Mouse (Mus musculus) cerebellum, adult 9-10 months (tissue): ENCODE measurements around the gene Rev1.
A peak's percentile ranks its signal among the peaks of the same experiment; 100 is the strongest.

Experiments used
- DNase-seq: peaks from one replicate; pipeline ENCODE4 v3.0.0; 2022

Gene Rev1

DNA sequence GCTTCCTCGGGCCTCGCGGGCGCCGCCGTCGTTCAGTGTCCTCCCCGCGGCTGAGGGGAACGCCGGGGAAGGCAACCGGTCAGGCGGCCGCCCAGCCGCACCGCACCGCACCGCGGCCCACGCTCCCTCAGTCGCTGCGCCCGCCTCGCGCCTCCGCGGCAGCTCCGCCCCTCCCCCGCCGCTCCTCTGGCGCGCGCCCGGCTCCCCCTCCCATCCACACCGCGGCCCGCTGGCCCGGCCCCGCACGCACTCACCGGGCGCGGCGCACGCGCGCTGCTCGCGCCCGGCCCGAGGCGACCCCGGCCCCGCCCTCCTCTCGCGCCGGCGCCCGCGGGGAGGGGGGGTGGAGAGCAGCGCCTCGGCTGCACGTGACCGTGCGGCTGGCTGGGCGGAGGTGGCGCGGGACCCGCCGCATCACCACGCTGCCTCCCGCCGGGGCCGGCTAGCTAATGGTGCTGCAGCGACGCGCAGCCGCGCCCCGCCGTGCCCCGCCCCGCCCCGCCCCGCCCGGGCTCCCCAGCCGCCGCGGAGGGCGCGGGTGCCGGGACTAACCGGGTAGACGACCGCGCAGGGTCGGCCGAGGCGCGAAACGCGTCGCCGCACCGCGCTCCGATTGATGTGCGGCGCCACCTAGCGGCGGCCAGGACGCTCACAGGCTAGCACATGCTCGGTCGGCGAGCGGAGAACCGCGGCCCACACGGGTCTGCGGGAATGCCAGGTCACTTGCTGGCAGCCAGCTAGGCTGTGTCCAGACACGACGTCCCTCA lies at the start of gene Rev1:
Gene Rev1, minus strand, starts transcription at position 301 of the 767 bp plus-strand sequence.
- peak; percentile 97 for DNase-seq

DNA sequence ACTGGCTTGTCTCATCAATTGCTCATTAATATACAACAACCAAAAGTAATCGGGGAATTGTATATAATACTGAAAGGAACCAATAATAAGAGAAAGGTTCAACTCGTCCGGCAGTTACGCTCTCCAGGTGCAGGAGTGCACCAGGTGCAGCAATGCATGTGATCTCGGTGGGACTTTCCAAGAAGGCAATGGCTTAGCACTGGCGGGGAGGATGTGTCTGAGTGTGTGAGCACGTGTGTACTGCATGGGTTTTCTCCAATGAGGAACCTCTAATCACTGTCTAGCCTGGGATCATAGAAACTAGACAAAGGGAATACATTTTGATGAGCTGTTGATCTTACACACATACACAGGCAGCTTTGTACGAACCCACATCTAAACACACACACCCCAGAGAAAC lies 49.3 kb upstream of the Rev1 start:
- no peak for DNase-seq

DNA sequence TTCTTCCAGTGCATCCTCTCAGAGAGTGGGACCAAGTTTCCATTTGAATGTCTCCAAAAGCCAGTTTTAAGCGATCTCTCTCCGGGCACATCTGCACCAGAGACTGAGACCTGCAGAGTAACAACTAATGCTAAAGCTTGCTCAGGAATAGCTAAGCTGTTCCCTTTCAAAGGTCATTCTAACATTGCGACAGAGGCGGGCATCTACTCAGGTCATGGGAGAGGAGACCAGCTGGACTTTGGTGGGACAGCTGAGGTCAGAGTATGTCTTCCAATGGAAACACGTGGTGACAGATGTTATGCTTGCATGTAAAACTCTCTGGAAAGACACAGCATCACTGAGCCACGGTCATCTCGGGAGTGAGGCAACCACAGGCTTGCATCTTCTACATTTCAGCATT lies 46.5 kb upstream of the Rev1 start:
- DNase-seq, result no peak

DNA sequence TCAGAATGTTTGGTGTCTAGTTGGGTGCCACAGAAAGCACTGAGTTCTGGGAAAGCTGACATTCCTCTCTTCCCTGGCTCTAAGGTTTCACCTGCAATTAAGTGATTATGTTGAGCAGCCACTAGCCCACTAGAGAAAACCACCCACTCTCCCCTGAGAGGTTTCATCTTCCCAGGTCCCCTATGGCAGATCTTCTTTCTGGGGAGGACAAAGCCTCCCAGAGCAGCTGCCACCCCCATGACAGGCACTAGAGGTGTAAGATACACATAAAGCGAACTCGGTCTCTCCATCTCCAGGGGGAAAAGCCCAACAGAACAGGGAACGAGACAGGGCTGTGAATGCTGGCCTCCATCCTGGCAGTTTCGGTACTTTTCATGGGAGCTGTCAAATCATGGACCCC lies 42.3 kb upstream of the Rev1 start:
- no peak for DNase-seq

DNA sequence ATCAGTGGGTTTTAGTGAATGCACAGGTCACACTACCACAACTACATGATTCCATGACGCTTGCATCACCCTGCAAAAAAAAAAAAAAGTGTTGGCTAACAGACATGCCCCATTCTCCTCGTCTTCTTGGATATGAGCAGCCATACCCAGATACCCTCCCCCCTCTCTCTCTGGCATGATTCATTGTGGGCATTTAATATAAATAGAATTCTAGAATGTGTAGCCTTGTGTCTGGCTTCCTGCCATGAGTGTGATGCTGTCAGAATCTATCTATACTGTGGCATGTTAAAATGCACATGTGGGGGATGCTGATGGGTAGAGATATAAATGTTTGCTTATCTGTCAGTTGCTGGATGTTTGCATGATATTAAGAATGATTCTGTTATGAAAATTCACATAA lies 36.1 kb upstream of the Rev1 start:
- DNase-seq, result no peak

DNA sequence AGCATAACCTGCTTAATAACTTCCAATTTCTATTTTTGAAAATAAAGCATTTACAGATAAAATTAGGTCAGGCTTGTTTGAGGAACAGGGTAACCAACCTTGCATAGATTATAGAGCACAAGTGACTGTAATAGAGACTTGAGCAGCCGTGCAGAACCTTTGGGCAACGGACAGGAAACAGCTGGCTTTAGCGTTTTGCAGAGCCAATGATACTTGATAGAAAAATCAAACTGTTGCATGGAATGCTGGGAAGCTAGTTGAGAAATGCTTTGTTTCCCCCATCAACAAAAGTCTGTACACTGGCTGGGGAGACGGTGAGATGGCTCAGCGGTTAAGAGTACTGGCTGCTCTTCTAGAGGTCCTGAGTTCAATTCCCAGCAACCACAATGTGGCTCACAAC lies 20.5 kb upstream of the Rev1 start:
- no peak for DNase-seq

DNA sequence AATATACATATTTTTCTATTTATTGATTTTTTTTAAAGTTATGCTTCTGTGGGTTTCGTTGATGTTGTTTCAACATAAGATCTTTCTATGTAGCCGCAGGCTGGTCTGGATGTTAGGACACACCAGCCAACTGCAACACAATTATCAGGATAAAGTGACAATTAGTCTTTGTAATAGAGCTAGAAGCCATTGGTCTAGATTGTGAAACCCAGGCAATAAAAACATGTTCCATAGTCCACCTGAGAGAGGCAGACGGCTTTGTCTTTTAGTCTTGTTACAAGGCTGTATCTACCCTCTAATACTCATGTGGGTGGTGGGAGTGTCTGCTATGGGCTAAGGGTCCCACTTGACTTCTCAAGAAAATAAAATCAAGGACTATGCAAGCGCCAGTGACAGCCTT lies 16.4 kb upstream of the Rev1 start:
- DNase-seq, result no peak

DNA sequence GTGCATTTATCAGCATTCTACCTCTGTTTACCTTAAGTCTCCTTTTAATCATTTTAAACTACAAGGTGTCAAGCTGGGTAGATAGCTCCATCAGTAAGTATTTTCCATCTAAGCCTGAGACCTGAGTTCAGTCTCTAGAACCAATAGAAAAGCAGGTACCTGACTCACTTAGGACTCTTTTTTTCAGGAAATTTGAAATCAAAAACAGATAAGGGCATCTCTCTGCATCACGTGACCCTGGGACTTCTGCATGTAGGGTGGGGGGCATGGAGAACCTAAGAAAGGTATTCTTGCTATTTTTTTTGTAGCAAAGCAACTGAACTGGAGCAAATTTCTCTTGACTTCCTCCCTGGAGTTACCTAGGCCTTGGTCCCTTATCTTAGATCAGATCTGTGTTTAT lies 11.8 kb upstream of the Rev1 start:
- no peak for DNase-seq

DNA sequence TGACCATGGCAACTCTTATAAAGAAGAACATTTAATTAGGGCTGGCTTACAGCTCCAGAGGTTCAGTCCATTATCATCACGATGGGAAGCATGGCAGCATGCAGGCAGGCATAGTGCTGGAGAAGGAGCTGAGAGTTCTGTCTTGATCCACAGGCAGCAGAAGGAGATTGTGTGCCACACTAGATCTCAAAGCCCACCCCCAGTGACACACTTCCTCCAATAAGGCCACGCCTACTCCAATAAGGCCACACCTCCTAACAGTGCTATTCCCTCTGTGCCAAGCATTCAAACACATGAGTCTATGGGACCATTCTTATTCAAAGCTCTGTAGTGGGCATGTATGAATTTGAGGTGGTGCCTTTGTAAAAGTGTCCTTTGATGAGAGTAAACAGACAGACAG lies 11.3 kb upstream of the Rev1 start:
- DNase-seq, result no peak

DNA sequence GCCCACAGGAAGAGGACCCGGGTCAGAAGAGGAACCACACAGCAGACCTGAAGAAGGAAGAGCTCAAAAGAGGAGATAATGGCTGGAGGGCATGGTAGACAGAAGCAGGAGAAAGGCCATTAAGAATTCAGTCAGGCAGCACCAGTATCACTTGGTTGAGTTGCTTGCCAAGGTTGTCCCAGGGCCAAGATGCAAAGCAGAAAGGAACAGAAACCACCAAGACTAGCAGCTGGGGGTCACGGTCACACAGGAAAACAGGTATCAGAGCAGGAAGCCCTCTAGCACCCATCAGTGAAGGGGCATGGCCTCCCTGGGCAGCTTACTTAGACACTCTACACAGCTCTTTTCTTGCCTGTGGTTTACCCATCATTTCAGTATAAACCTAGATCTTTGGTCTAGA lies 9.8 kb upstream of the Rev1 start:
- no peak for DNase-seq

DNA sequence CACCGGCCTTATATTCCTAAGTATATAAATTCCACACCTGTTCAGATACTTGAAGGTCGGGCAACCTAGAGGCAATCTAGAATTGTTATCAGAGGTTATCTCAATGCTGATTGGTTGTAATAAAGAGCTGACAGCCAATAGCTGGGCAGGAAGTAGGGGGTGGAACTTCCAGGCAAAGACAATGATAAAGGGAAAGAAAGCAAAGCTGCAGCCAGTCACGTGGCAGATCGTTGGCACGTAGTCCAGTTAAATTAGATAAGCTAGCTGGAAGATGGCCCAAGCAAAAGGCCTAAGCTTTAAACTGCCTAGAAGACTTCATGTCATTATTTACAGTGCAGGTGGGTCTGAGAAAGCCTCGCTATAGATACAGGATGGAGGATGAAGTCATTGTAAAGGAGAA lies 3.3 kb upstream of the Rev1 start:
- DNase-seq, result peak; percentile 17

DNA sequence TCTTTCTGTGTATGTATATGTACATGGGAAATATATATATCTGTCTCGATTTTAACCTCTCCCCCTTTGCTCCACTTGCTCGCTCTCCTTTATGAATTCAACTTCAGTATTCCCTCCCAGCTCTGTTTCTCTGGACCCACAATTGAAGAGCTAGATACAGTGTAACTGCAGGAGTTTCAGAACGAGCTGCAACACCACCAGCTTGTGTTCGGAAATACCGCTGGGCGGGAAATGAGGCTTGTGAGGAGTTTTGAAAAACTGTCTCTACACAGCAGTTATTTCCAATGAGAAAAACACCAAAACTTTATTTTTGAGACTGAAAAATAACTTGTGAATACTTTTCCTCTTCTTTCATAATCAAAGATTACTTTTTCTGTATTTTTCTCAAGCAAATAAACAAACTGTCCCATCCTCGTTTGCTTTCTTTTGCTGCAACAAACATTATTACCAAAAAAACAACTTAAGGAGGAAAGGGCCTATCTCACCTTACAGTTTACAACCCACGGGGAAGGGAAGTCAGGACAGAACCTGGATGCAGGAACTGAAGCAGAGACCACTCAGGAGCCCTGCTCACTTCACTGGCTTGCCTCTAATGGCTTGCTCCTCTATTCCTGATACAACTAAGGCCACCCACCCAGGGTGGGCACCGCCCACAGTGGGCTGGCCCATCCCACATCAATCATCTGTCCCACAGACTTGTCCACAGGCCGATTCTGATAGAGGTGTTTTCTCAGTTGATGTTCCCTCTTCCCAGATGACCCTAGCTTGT lies 1.3 kb upstream of the Rev1 start:
- DNase-seq, result peak; percentile 49

DNA sequence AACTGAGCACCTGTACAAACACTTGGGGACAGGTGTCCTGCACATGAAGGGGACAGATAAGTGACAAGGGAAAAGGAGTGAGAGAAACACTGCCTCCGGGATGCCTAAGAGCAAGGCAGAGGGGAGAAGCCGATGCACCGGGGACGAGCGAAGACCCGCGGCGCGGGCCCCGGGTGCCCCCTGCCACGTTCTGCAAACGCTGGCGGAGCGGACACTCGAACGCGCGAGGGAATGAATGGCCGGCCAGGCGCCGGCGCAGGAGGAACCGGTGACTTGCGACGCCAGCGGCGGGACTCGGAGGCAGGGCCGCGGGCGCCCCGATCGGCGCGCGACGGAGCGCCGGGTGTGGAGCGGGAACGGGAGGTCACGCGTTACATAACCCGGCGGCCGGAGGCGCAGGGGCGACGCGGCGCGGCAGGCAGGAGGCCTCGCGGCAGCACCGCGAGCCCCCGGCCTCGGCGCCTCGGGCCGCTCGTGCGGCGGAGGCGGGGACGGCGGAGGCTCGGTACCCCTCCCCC lies 623 bp downstream of the Rev1 start:
- peak; percentile 68 for DNase-seq

DNA sequence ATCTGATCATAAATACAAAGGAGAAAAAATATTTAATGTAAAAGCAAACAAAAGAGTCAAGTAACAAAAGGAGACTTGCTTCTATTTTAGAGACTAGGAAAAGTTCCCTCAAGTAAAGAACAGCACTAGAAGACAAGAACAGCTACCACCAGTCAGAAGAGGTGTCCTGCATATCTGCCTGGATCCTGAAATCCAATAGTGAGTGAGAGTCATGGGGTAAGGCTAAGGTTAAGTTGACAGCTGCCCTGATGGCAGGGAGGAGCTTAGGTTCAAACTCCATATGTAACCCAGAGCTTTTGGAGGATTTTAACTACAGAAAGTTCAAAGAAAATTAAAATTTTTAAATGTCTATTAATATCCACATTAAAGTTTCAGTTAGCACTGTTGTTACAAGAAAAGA lies 2.6 kb downstream of the Rev1 start:
- DNase-seq, result no peak

DNA sequence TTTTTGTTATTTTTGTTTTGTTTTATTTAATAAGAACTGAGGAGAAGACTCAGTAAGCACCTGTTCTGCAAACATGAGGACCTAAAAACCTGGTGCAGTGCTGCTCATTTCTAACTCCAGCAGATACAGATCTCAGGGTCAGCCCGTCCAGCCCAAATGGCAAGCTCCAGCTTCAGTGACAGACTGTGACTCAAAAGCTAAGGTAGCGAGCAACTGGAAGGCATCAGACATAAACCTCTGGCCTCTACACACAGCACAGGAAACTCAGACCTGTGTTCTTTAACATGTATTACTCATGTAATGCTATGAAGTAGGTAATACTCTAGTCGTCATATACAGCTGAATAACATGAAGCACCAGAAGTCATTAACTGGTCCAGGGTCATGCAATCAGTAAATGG lies 3.2 kb downstream of the Rev1 start:
- no peak for DNase-seq

DNA sequence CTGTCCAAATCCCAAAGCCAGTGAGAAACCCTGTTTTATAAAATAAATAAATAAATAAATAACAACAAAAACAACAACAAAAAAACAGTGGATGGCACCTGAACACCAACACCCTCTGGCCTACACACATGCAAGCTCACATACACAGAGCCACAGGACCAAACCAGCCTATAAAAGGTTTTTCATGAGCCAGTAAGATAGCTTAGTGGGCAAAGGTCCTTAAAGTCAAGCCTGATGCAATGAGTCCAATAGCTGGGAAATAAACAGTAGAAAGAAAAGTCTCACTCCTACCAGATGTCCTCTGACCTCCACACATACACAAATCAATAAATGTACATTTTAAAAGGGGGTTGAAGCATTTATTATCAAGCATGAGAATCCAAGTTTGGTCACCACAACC lies 5.3 kb downstream of the Rev1 start:
- DNase-seq, result no peak

DNA sequence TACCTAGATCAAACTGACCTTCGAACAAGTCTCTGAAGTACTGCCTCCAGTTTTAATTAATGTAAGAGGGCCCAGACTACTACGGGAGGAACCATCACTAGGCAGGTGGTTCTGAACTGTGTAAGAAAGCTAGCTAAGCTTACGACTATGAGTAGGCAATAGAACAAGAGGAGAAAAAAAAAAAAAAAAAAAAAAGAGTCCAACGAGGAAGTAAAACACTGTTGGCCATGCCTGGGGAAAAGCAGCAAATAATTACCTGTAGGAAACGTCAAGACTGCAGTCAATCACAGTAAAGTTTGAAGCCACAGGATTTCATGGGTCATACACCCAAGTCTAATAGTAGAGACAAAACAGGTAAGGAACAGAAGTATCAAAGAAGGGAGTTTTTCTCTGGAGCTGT lies 8.7 kb downstream of the Rev1 start:
- DNase-seq, result no peak

DNA sequence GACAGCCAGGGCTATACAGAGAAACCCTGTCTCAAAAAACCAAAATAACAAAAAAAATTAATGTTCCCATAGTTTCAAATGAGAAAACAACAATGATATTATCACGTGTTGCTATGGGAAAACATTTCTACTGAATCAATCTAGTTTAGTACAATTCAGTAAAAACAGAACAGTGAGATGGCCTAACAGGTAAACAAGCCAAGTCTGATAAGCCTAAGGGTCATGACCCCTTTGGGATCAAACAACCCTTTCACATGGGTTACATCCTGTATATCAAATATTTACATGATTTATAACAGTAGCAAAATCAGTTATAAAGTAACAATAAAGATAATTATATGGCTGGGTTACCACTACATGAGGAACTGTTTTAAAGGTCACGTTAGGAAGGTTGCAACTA lies 11.0 kb downstream of the Rev1 start:
- DNase-seq, result no peak

DNA sequence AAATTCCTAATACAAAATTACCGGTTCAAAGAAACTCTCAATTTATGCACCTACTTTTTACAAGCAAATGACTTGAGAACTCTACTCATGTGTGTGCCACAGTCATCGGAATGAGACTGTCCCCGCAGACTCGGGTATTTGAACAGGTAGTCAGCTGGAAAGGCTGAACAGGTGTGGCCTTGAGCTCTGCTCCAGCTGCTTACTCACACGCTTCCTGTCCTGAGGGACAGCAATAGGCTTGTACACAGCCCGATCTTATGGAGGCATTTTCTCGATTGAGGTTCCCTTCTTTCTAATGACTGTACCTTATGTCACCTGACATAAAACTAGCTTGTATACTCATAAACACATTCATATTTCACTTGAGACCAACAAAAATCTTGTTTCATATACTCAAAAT lies 19.8 kb downstream of the Rev1 start:
- no peak for DNase-seq

DNA sequence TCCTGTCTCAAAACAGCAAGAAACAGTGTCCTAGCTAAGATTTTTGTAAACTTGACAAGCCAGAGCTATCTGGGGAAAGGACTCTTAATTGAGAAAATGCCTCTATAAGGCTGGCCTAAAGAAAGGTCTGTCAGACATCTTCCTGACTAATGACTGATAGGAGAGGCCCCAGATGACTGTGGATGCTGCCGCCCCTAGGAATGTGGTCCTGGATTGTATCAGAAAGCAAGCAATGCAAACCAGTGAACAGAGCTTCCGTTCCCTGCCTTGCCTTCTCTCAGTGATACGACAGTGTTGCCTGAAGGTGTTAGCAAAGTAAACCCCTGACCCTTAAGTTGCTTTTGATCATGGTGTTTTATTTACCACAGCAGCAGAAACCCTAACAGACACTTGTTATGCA lies 25.8 kb downstream of the Rev1 start:
- DNase-seq, result no peak

DNA sequence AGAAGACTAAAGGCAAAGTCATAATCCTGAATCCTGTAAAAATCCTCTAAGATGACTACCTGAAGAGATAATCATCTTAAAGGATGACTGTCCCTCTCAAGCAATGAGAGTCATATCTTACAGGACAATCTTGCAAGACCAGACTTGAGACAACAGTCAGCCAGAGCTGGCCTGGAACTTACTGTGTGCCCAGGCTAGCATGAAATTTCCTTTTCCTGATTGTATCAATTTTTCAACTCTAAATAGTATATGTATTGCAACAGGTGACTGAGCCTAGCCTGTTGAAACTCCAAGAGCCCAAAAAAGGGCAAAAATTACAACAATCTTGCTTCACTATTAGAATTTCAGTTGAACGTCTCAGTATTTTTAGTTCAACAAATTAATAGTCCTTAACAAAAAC lies 26.4 kb downstream of the Rev1 start:
- no peak for DNase-seq

DNA sequence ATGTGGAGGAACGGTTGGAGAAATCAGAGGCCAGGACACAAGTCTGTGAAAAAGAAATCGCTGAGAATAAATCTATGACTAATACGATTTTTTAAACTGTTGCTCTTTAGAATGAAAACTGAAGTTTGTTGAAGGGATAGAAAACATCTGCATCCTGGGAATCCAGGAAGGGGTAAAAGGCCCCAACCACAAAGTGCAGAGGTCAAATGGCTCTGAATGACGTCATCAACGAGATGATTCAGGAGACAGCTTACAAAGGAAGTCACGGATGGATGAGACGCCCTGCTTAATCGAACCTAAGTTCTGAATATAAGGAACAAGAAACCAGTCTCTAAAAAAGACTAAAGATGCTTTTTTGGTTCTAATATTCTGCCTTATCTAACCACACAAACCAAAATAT lies 48.3 kb downstream of the Rev1 start:
- no peak for DNase-seq

DNA sequence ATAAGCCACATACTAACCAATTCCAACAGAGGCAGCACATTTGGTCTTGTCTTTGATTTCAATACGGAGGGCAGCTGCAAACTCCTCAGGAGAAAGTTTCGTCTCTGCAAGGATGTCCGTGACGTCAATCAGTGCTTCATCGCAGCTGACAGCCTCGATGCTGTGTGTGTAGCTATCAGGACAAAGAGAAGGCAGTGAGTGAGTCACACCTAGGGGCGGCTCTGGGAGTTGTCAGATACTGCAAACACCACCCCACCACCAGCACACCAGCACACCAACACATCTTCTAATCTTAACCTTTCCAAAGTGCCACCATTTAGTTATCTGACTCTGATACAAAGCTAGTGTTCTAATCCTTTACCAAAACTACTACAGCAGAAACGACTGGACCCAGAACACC lies 58.3 kb downstream of the Rev1 start:
- no peak for DNase-seq

DNA sequence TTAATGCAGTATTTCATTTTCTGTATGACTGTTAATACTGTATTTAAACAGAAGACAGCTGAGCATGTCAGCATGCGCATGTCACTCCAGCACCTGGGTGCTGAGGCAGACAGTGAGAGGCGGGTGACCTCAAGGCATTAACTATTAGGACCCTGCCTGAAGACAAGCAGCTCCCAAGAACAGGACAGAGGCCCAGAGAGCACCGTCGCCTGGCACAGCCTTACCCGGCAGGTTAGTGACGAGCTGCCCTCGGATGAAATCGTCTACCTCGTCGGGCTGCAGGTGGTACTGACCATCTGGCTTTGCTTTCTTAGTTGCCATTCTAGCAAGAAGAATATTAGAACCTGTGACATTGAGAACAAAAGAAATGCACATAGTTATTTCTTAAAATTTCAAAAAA lies 62.3 kb downstream of the Rev1 start:
- peak; percentile 32 for DNase-seq

DNA sequence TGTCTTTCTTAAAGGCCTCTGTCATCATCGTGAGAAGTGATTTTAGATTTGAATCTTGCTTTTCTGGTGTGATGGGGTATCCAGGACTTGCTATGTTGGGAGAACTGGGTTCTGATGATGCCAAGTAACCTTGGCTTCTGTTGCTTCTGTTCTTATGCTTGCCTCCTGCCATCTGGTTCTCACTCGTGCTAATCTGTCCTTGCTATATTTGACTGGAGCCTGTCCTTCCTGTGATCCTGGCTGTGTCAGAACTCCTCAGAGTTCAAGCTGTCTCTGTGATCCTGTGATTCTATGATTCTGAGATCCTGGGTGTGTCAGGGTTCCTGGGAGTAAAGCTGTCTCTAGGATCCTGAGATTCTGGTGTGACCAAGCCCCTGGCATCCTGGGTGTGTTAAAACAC lies 67.4 kb downstream of the Rev1 start:
- DNase-seq, result peak; percentile 68
